Mouse (Mus musculus): ENCODE measurements at regions not wholly inside any gene's neighbourhood (a gene's known extent, or its start where the extent isn't known, plus 50 kb on each side); places are given as distances from the start of the nearest gene placed in this dataset.

GRCm38 (mm10) chr3:148762541-148763225 is 227.7 kb downstream of the Adgrl2 start:
- TF ChIP-seq POLR2A (IDR thresholded peaks at IDR 0.05; ENCODE audit: borderline replicate concordance, extremely low read depth, insufficient read depth, insufficient read length): no peak

DNA sequence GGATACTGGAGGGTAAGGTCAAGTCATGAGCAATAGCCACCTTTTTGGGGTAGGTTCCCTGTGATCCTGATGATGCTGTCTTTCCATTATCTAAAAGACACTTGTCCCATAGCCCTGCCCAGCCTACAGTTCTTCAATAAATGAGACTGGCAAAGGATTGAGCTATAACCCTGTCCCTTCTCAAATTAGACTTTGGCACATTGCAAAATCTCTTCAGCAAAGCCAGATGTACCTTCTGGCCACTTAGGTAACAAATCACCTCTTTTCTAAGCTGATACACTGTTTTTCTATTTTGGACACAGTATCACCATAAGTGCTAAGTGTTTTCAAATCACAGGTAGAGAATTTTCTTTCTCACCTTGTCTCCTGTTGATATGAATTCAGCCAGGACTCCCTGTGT is 228.8 kb downstream of the Adgrl2 start:
- no peaks in the 10 kb centered on the region for H3K9me3 ChIP-seq (ENCODE audit: control insufficient read depth, low read length)
- ATAC-seq (ENCODE audit: low FRiP score, low read depth): no peak
- no peaks in the 10 kb centered on the region for H3K36me3 ChIP-seq (ENCODE audit: control insufficient read depth, insufficient read depth, low read length)
- H3K4me3 ChIP-seq (replicated peaks; ENCODE audit: low read length): no peak overlapping the region
- no peak overlapping the region for H3K4me2 ChIP-seq (replicated peaks; ENCODE audit: low read depth, low read length, severe bottlenecking)
- DNase-seq (ENCODE audit: low spot score): no peak
- H3K27me3 ChIP-seq (ENCODE audit: control insufficient read depth, insufficient read depth, low read length): no peaks in the 10 kb centered on the region
- H3K27ac ChIP-seq (replicated peaks; ENCODE audit: low read depth, low read length): no peak overlapping the region
- TF ChIP-seq POLR2A (IDR thresholded peaks at IDR 0.05; ENCODE audit: borderline replicate concordance, extremely low read depth, insufficient read depth, insufficient read length): no peak
- no peaks in the 10 kb centered on the region for H3K4me1 ChIP-seq (ENCODE audit: control insufficient read depth, insufficient read depth, low read length)
- H3K9ac ChIP-seq (ENCODE audit: low read depth, low read length, severe bottlenecking): no peak overlapping the region

More at GRCm38 (mm10) chr3:148762541-148763225, 227.7 kb downstream of the Adgrl2 start:
- Histone ChIP-seq H3K36me3 (ENCODE audit: control insufficient read depth, insufficient read depth, low read length) (no peaks in the 10 kb centered on the region), H3K9me3 (ENCODE audit: control insufficient read depth, low read length) (no peaks in the 10 kb centered on the region), H3K27me3 (ENCODE audit: control insufficient read depth, insufficient read depth, low read length) (no peaks in the 10 kb centered on the region), H3K4me1 (ENCODE audit: control insufficient read depth, insufficient read depth, low read length) (no peaks in the 10 kb centered on the region), H3K27ac (replicated peaks; ENCODE audit: low read depth, low read length) (no peak overlapping the region), H3K4me3 (replicated peaks; ENCODE audit: low read length) (no peak overlapping the region), H3K4me2 (replicated peaks; ENCODE audit: low read depth, low read length, severe bottlenecking) (no peak overlapping the region), H3K9ac (ENCODE audit: low read depth, low read length, severe bottlenecking) (no peak overlapping the region)
- 75% methylated on average over 11 of the region's 11 CpGs for WGBS
- no peak for ATAC-seq (ENCODE audit: low FRiP score, low read depth)
- no peak for DNase-seq (ENCODE audit: low spot score)

DNA sequence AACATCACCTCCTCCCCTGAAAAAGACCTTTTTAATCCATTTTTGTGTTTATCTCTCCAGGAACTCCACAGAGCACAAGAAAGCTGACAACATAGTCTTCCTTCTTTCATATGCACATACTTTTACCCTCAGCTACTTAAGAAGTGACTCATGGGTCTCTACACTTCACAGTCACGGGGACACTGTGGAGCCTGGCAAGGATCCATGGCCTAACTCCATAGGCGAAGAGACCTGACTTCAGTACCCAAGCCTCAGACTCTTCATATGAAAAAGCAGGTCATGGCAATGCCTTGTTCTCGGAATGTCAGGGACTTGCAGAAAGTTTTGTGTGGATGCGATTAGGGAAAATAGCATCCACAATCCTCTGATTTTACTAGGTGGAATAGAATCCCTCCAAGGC is 230.9 kb downstream of the Adgrl2 start:
- H3K4me3 ChIP-seq (replicated peaks; ENCODE audit: low read length): no peak overlapping the region
- WGBS: 72% methylated on average over 4 of the region's 4 CpGs
- DNase-seq (ENCODE audit: low spot score): no peak

GRCm38 (mm10) chr3:148746234-148746633 is 244.1 kb downstream of the Adgrl2 start:
- ATAC-seq (ENCODE audit: low FRiP score, low read depth): no peak
- 81% methylated on average over 3 of the region's 3 CpGs for WGBS

More for the DNA sequence above, 230.9 kb downstream of the Adgrl2 start:
- no peak overlapping the region for H3K9ac ChIP-seq (ENCODE audit: low read depth, low read length, severe bottlenecking)
- no peak for ATAC-seq (ENCODE audit: low FRiP score, low read depth)
- H3K4me2 ChIP-seq (replicated peaks; ENCODE audit: low read depth, low read length, severe bottlenecking): no peak overlapping the region
- TF ChIP-seq POLR2A (IDR thresholded peaks at IDR 0.05; ENCODE audit: borderline replicate concordance, extremely low read depth, insufficient read depth, insufficient read length): no peak
- no peaks in the 10 kb centered on the region for H3K27me3 ChIP-seq (ENCODE audit: control insufficient read depth, insufficient read depth, low read length)
- H3K9me3 ChIP-seq (ENCODE audit: control insufficient read depth, low read length): no peaks in the 10 kb centered on the region
- no peaks in the 10 kb centered on the region for H3K4me1 ChIP-seq (ENCODE audit: control insufficient read depth, insufficient read depth, low read length)
- no peak overlapping the region for H3K27ac ChIP-seq (replicated peaks; ENCODE audit: low read depth, low read length)
- no peaks in the 10 kb centered on the region for H3K36me3 ChIP-seq (ENCODE audit: control insufficient read depth, insufficient read depth, low read length)

GRCm38 (mm10) chr3:148744651-148745050 is 245.7 kb downstream of the Adgrl2 start:
- H3K27ac ChIP-seq (replicated peaks; ENCODE audit: low read depth, low read length): no peak overlapping the region
- H3K36me3 ChIP-seq (ENCODE audit: control insufficient read depth, insufficient read depth, low read length): no peaks in the 10 kb centered on the region
- no peak for TF ChIP-seq POLR2A (IDR thresholded peaks at IDR 0.05; ENCODE audit: borderline replicate concordance, extremely low read depth, insufficient read depth, insufficient read length)
- ATAC-seq (ENCODE audit: low FRiP score, low read depth) (no peak), DNase-seq (ENCODE audit: low spot score) (no peak)
- no peaks in the 10 kb centered on the region for H3K27me3 ChIP-seq (ENCODE audit: control insufficient read depth, insufficient read depth, low read length)
- H3K4me1 ChIP-seq (ENCODE audit: control insufficient read depth, insufficient read depth, low read length): no peaks in the 10 kb centered on the region
- no peak overlapping the region for H3K9ac ChIP-seq (ENCODE audit: low read depth, low read length, severe bottlenecking)
- 72% methylated on average over 2 of the region's 2 CpGs for WGBS
- no peaks in the 10 kb centered on the region for H3K9me3 ChIP-seq (ENCODE audit: control insufficient read depth, low read length)
- H3K4me2 ChIP-seq (replicated peaks; ENCODE audit: low read depth, low read length, severe bottlenecking): no peak overlapping the region
- H3K4me3 ChIP-seq (replicated peaks; ENCODE audit: low read length): no peak overlapping the region

More at GRCm38 (mm10) chr3:148746234-148746633, 244.1 kb downstream of the Adgrl2 start:
- no peak overlapping the region for H3K4me3 ChIP-seq (replicated peaks; ENCODE audit: low read length)
- H3K9ac ChIP-seq (ENCODE audit: low read depth, low read length, severe bottlenecking): no peak overlapping the region
- no peak for TF ChIP-seq POLR2A (IDR thresholded peaks at IDR 0.05; ENCODE audit: borderline replicate concordance, extremely low read depth, insufficient read depth, insufficient read length)
- H3K27me3 ChIP-seq (ENCODE audit: control insufficient read depth, insufficient read depth, low read length): no peaks in the 10 kb centered on the region
- H3K36me3 ChIP-seq (ENCODE audit: control insufficient read depth, insufficient read depth, low read length): no peaks in the 10 kb centered on the region
- H3K4me2 ChIP-seq (replicated peaks; ENCODE audit: low read depth, low read length, severe bottlenecking): no peak overlapping the region
- H3K27ac ChIP-seq (replicated peaks; ENCODE audit: low read depth, low read length): no peak overlapping the region
- H3K4me1 ChIP-seq (ENCODE audit: control insufficient read depth, insufficient read depth, low read length): no peaks in the 10 kb centered on the region
- no peak for DNase-seq (ENCODE audit: low spot score)
- H3K9me3 ChIP-seq (ENCODE audit: control insufficient read depth, low read length): no peaks in the 10 kb centered on the region
